Mouse (Mus musculus) G1E-ER4 (cell line): ENCODE measurements around the gene Slx4. TPM values are rescaled to one million over a fixed set of nuclear protein-coding genes. Genes with fewer than 3 reads are reported as not detected.

Experiments used
- GATA1 ChIP-seq: IDR thresholded peaks from one replicate; pipeline ENCODE4 v1.8.0; 2012; ENCODE audit warnings: low read length, inconsistent platforms
- polyA plus RNA-seq: library from polyadenylated mRNA; stranded (reverse); fragments of >175 nt; gene quantifications from 2 replicates; pipeline ENCODE4 v1.2.3, GENCODE M21; 2012

The Slx4 gene
- polyA plus RNA-seq: 15.2 and 26.2 TPM in 2 replicates

GRCm38 (mm10) chr16:4003489-4004398 is at the start of gene Slx4:
Slx4 (minus strand) TSS chr16:4003770.
- TF ChIP-seq GATA1: no peak

GRCm38 (mm10) chr16:4052601-4053000 is 49.0 kb upstream of the Slx4 start:
- TF ChIP-seq GATA1: no peak

GRCm38 (mm10) chr16:4045524-4045923 is 42.0 kb upstream of the Slx4 start:
- no peak for TF ChIP-seq GATA1

DNA sequence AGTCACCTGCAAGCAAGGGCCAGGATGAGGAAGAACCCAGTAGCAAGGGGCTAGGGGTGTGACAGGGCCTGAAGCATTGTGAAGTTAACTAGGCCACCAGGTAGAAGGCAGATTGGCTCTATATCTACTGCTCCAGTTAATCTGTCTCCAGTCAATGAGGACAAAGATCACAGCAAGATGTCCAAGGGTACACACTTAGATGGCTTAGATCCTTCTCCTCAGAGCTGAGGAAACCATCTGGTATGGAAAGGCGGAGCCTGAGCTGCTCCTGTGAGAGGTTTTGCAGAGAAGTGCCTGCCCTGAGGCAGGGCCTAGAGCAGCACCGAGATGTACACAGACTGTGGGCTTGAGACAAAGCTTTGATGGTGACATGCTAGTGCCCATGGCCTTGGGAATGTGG is 40.5 kb upstream of the Slx4 start:
- TF ChIP-seq GATA1: no peak

DNA sequence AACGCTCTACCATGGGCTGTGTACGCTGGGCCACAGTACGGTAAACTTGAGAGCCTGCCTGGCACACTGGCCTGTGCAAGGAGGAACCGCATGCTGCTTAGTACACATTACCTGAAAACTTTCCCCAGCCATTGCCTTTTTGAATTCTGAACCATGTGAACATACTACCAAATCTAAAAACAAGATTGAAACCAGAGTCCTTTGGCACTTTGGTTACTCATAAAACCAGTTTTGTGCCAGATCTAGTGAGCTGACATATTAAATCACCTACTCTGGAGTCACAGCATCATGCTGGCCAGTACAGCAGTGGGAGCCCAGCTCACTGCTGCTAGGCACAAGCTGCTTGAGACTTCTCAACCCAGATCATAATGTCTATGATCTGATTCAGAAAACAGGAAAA is 38.1 kb upstream of the Slx4 start:
- TF ChIP-seq GATA1: no peak

DNA sequence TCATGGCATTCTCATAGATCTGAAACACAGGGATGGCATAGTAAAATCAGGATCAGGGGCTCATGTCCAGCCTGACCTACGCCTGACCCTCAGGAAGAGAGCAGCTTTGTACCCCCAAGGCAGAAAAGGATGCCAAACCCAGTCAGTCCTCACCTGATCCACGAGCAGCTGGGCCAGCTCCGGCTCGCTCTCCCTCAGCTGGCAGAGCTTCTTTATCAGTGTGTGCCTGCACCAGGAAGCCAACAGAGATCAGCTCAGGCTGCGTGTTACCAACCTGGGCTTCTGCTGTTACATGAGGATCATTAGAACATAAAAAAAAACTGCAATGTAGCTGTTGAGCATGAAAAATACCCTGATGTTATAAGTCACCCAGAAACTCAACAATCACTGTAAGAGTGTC is 36.6 kb upstream of the Slx4 start:
- TF ChIP-seq GATA1: no peak

- no peak for TF ChIP-seq GATA1
Measured at GRCm38 (mm10) chr16:4037690-4038089, 34.1 kb upstream of the Slx4 start.

GRCm38 (mm10) chr16:4036807-4037206 is 33.2 kb upstream of the Slx4 start, which contains the start of gene Dnase1:
Dnase1 (plus strand) TSS chr16:4036942.
- TF ChIP-seq GATA1: no peak

GRCm38 (mm10) chr16:4035575-4035974 is 32.0 kb upstream of the Slx4 start:
- TF ChIP-seq GATA1: no peak

DNA sequence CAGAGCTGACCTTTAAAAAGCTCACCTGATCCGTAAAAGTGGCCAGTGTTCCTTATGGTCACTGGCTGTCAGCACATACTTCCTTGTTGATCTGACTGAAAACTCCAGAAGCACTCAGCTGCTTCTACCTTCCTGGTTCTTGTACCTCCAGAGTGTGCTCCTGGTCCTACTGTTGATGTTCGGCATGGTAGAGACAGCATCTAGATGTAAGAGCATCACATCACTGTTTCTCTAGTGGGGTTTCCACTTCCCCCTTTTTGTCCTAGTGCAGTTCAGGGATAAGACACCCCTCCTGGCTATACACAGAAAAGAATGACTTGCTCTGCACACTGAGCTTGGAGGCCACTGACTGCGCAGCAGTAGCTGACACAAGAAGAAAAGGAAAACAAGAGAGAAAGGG is 30.9 kb upstream of the Slx4 start:
- TF ChIP-seq GATA1: no peak

GRCm38 (mm10) chr16:4033971-4034370 is 30.4 kb upstream of the Slx4 start:
- no peak for TF ChIP-seq GATA1

- no peak for TF ChIP-seq GATA1
Measured at GRCm38 (mm10) chr16:4032341-4032748, 28.8 kb upstream of the Slx4 start.

GRCm38 (mm10) chr16:4031441-4032274 is 28.1 kb upstream of the Slx4 start:
- no peak for TF ChIP-seq GATA1

DNA sequence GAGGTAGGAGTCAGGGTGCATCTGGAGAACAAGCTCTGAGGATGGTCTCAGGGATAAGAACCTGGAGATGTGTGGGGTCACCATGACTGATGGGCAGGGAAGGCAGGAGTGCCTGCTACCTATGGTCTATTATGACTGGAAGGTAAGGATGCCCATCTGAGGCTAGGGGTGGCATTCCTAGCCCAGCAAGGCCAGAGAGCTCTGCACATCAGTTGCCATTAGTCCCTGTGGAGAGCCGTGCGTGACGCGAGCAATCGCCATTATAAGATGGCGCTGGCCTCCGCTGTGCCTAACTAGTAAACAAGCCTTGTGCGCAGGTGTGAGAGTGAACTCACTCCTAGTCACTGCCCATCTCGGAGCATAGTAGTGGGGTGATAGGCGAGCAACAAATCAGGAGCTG is 26.9 kb upstream of the Slx4 start:
- TF ChIP-seq GATA1: no peak

DNA sequence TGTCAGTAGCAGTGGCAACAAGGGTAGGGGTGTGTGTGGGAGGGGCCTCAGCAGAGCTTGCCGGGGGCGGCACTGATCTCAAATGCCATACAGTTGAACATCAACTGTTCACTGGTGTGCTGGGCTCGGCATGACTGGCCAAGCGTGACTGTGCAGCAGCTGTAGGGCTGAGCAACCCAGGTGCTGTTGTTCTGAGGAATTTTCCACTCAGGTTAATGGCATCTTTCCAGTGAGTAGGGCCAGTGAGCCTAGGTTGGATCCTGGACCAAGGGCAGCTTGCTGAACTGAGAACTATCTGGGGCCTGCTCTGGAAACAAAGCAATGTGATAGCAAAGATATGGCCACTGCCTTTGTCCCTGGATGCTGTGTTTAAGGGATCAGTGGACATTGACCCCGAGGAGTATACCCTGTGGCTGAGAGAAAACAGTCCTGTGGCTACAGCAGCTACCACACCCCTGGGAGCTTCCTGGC is 25.8 kb upstream of the Slx4 start:
- TF ChIP-seq GATA1: no peak

GRCm38 (mm10) chr16:4027211-4027610 is 23.6 kb upstream of the Slx4 start:
- no peak for TF ChIP-seq GATA1
